Mouse (Mus musculus) layer of hippocampus, postnatal 10 days (tissue): ENCODE measurements around the gene Apoa2. TPM values are rescaled to one million over a fixed set of nuclear protein-coding genes. Genes with fewer than 3 reads are reported as not detected.
A peak's percentile ranks its signal among the peaks of the same experiment; 100 is the strongest.
"Not testable (repeated sequence)": the region's sequence is repeated elsewhere in the genome, so short reads cannot be mapped to it uniquely, and the experiment has no call there.

Experiments
- DNase-seq, 2 experiments: peaks; one replicate each; pipeline ENCODE4 v3.0.0; 2021; ENCODE audit warnings: low spot score in 2 of 2
- total RNA-seq, 2 experiments: library from RNA; stranded (reverse); gene quantifications; 2 replicates each; pipeline ENCODE4 v1.2.3; 2021

The Apoa2 gene
- total RNA-seq, 2 experiments from 2014 or later: 2.1 to 4.6 TPM

GRCm38 (mm10) chr1:171234538-171234937 is 9.7 kb downstream of the Apoa2 start:
- no peak for DNase-seq

GRCm38 (mm10) chr1:171235791-171236190 is 10.9 kb downstream of the Apoa2 start:
- DNase-seq: no peak

GRCm38 (mm10) chr1:171237438-171237837 is 12.6 kb downstream of the Apoa2 start:
- DNase-seq: no peak

DNA sequence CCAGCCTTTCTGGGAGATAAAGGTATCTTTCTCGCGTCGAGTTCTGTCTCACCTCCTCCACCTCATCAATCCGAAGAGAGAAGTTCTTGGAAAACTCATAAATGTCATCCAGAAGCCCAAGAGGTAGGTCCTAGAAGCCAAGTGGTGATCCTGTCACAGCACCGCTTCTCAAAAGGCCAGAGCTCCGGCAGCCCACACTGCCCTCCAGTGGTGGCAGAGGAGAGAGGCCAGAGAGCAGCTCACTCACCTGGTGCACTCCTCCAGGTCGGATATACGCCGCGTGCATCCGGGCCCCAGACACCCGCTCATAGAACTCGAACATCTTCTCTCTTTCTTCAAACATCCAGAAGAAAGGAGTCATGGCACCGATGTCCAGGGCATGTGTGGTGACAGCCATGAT is 13.6 kb downstream of the Apoa2 start:
- DNase-seq: peak; percentile 50 to 61

- no peak for DNase-seq
Observed at GRCm38 (mm10) chr1:171239992-171240744, 15.3 kb downstream of the Apoa2 start.

GRCm38 (mm10) chr1:171240911-171241310 is 16.1 kb downstream of the Apoa2 start:
- no peak for DNase-seq

DNA sequence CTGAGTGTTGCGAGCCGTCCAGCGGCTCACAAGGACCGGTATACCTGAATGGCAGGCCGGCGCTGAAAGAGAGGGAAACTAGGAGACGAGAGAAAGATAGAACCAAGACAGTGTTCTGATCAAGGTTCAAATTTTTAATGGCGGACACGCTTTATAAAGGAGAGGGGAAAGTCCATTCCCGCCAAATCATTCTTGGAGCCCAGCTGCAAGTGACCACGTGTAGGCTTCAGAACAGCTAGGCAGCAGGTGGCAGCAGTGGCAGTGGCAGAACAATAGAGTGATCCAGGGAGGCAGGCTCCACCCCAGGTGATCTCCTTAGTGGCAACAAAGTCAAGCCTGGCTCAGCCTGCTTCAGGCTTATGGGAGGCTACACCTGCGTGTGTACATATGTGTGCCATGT is 17.1 kb downstream of the Apoa2 start:
- DNase-seq: not testable (repeated sequence)

DNA sequence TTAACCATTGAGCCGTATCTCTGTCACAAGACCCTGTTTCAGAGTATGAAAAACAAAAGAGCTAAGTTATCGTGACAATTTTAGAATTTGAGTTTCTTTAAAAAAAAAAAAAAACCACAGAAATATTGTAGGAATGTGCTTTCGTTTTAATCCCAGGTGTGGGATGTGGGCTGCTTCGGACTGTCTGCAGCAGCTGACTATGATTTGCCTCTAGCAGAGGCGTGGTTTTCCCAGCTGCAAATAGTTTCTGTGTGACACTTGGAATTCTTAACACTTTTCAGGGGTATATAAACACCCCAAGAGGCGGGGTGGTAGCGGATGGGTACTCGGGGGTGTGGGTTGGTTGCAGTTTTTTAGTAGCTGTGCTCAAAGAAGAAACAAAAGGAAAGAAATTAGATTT is 20.5 kb downstream of the Apoa2 start:
- DNase-seq: no peak

DNA sequence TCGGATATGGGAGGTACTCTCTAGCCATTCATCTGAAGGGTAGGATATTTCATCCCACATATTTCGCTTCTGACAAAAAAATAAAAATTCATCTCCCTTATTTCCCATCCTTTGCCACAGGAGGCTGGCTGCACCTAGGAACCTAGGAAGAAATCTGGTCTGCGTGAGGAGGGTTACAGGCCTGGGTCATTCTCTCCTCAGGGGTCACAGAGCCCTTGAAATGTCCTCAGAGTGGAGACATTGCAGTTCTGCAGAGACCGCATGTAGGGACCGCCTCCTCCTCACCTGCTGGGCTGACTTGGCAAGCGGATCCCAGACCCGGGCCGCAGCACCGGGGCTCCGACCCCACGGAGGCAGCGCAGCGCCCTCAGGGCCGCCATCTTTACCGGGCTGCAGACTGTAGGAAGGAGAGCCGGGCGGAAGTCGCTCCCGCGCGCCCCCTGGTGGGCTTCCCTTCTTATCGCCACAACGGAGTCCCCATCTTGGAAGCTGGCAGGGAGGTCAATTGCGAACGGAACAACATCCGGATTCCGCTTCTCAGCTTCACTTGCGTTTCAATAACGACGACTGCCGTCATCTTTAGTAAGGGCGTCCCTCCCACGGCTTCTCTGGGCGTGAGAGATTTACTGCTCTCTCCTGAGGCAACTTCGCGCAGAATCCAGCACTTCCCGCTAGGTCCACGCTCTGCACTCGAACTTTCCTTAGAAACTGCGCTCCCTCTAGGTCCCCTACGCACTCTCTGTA is 22.0 kb downstream of the Apoa2 start:
- peak; percentile 96 to 99 for DNase-seq

GRCm38 (mm10) chr1:171247453-171247841 is 22.6 kb downstream of the Apoa2 start:
- no peak for DNase-seq

DNA sequence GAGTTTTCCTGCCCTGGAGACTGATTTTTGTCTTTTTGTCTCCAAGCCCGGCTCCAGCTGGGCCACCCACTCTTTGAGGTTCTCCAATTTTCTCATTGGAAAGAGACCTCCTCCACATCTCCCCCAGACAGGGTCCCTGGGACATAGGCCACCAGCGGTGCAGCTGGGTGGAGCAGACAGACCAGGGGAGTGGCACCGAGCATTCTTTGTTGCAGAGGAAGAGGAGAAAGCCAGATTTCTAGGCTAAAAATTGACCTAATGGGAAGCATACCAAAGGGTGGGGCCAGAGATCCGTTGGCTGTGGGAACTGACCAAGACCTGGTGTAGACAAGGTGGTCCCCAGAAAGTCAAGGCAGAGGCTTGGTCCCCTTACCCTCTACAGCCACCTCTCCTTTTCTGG is 23.1 kb downstream of the Apoa2 start:
- DNase-seq: no peak

- DNase-seq: no peak
Observed at GRCm38 (mm10) chr1:171248386-171249226, 23.8 kb downstream of the Apoa2 start.

GRCm38 (mm10) chr1:171249913-171250600 is 25.2 kb downstream of the Apoa2 start, which contains the start of gene Adamts4:
Gene Adamts4 (plus strand): TSS chr1:171250421.
- peak; percentile 65 to 72 for DNase-seq

DNA sequence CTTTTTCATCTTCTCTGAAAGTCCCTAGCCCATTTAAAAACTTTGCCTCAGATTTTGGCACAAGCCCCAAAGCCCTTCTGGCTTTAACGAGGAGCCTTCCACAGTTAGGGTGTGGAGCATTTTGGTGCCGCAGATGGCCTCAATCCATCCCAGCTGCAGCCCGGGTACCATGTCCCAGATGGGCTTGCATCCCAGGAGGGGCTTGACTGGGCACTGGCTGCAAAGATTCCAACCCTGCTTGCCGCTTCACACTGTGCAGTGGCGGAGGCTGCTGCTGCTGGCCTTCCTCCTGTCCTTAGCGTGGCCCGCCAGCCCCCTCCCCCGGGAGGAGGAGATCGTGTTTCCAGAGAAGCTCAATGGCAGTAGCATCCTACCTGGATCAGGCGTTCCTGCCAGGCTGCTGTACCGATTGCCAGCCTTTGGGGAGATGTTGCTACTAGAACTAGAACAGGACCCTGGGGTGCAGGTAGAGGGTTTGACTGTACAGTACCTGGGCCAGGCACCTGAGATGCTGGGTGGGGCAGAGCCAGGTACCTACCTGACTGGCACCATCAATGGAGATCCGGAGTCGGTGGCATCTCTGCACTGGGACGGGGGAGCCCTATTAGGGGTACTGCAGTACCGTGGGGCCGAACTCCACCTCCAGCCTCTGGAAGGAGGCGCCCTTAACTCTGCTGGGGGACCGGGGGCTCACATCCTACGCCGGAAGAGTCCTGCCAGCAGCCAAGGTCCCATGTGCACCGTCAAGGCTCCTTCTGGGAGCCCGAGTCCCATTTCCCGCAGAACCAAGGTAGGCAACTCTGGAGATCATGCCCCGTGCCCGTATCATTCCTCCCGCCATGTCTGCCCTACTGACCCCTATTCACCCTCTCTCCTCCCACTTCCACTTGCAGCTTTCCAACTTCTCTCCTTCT is 26.1 kb downstream of the Apoa2 start, which contains the start of gene Ndufs2:
Ndufs2 (minus strand) TSS at position 709 of the 914 bp plus-strand sequence.
- DNase-seq: peak; percentile 49 to 51

GRCm38 (mm10) chr1:171251594-171252324 is 26.9 kb downstream of the Apoa2 start:
- no peak for DNase-seq

DNA sequence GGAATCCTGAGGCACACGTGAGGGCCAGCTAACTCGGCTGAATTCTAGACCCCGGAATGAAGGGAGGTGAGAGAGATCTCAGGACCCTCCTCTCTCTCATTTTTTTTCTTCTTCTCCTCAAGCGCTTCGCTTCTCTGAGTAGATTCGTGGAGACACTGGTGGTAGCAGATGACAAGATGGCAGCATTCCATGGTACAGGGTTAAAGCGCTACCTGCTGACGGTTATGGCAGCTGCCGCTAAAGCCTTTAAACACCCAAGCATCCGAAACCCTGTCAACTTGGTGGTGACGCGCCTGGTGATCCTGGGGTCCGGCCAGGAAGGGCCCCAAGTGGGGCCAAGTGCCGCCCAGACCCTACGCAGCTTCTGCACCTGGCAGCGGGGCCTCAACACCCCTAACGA is 27.6 kb downstream of the Apoa2 start:
- DNase-seq: no peak

DNA sequence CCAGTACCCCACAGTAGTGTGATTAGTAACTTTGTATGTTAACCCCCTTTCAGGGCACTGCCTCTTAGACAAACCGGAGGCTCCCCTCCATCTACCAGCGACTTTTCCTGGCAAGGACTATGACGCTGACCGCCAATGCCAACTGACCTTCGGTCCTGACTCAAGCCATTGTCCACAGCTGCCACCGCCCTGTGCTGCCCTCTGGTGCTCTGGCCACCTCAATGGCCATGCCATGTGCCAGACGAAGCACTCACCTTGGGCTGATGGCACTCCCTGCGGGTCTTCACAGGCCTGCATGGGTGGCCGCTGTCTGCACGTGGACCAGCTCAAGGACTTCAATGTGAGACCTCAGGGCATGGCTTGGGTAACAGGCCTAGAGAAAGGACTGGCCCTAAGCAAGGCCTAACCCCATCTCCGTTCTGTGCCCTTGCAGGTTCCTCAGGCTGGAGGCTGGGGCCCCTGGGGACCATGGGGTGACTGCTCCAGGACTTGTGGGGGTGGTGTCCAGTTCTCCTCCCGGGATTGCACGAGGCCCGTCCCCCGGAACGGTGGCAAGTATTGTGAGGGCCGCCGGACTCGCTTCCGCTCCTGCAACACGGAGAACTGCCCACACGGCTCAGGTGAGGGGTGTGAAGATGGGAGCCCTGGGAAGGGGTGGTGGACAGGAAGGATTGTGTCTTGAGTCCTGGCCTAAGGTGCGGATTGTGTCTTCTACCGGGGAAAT is 31.4 kb downstream of the Apoa2 start:
- no peak for DNase-seq

GRCm38 (mm10) chr1:171256937-171257548 is 32.2 kb downstream of the Apoa2 start:
- peak; percentile 69 to 77 for DNase-seq
